Mouse (Mus musculus) liver, postnatal 0 days (tissue): ENCODE results near the gene Bmyc. TPM values are rescaled to one million over a fixed set of nuclear protein-coding genes. Genes with fewer than 3 reads are reported as not detected.

Experiments
- ATAC-seq: fragments of 200-750 bp; cut with Nextera tagmentation; 2 replicates; pipeline ENCODE4 v1.8.0; 2017; ENCODE audit warnings: mild to moderate bottlenecking, moderate library complexity
- DNase-seq: peaks from one replicate; pipeline ENCODE4 v3.0.0-alpha.2; 2016
- H3K27ac ChIP-seq: fragments of 300-500 bp; sonication (generic); 2 replicates; pipeline ENCODE4 v1.5.1; 2014; ENCODE audit warnings: antibody characterized with exemption, moderate library complexity, mild to moderate bottlenecking, low read depth
- H3K27me3 ChIP-seq: fragments of 300-500 bp; sonication (generic); 2 replicates; pipeline ENCODE4 v1.6.1; 2014; ENCODE audit warnings: low read length, control low read depth, mixed read lengths; ENCODE audit not compliant: insufficient read depth
- H3K36me3 ChIP-seq: fragments of 300-500 bp; sonication (generic); replicated peaks from 2 replicates; pipeline ENCODE4 v1.6.1; 2014; ENCODE audit warnings: mild to moderate bottlenecking, control low read depth, low read length, moderate library complexity, mixed read lengths; ENCODE audit not compliant: insufficient read depth
- H3K4me1 ChIP-seq: fragments of 300-500 bp; sonication (generic); 2 replicates; pipeline ENCODE4 v1.6.1; 2014; ENCODE audit warnings: antibody characterized with exemption, mild to moderate bottlenecking, control low read depth; ENCODE audit not compliant: insufficient read depth
- H3K4me2 ChIP-seq: fragments of 300-500 bp; sonication (generic); 2 replicates; pipeline ENCODE4 v1.6.1; 2014; ENCODE audit warnings: low read depth, mild to moderate bottlenecking, low read length, moderate library complexity, mixed read lengths
- H3K4me3 ChIP-seq: fragments of 300-500 bp; sonication (generic); 2 replicates; pipeline ENCODE4 v1.5.1; 2014; ENCODE audit warnings: low read depth, low read length
- H3K9ac ChIP-seq: fragments of 300-500 bp; sonication (generic); replicated peaks from 2 replicates; pipeline ENCODE4 v1.6.1; 2014; ENCODE audit warnings: mild to moderate bottlenecking, moderate library complexity
- H3K9me3 ChIP-seq: fragments of 300-500 bp; sonication (generic); 2 replicates; pipeline ENCODE4 v1.6.1; 2016; ENCODE audit warnings: mild to moderate bottlenecking, control low read depth, low read length, mixed read lengths
- CTCF ChIP-seq: sonication (generic); IDR thresholded peaks from 2 replicates; pipeline ENCODE4 v1.5.1; 2016; ENCODE audit warnings: antibody characterized with exemption, low read depth
- EP300 ChIP-seq: IDR thresholded peaks from 2 replicates; pipeline ENCODE4 v1.6.1; 2016; ENCODE audit warnings: antibody characterized with exemption, low read depth, mild to moderate bottlenecking
- WGBS: fragments of 180-500 bp; shearing (Covaris S2); extraction: QIAGEN DNeasy Blood & Tissue Kit; methylation state at CpG from one replicate; pipeline ENCODE4 v1.1.7; 2014; ENCODE audit not compliant: insufficient replicate concordance; 5-methylcytosine and 5-hydroxymethylcytosine counted together
- polyA plus RNA-seq: library from polyadenylated mRNA; unstranded; fragments of >200 nt; fragmentation: Nextera tagmentation; extraction: Ambion mirVana; gene quantifications from 2 replicates; pipeline ENCODE4 v1.2.1, GENCODE M21; 2015

Gene Bmyc
- polyA plus RNA-seq, result 9.4 and 10.1 TPM in 2 replicates

DNA sequence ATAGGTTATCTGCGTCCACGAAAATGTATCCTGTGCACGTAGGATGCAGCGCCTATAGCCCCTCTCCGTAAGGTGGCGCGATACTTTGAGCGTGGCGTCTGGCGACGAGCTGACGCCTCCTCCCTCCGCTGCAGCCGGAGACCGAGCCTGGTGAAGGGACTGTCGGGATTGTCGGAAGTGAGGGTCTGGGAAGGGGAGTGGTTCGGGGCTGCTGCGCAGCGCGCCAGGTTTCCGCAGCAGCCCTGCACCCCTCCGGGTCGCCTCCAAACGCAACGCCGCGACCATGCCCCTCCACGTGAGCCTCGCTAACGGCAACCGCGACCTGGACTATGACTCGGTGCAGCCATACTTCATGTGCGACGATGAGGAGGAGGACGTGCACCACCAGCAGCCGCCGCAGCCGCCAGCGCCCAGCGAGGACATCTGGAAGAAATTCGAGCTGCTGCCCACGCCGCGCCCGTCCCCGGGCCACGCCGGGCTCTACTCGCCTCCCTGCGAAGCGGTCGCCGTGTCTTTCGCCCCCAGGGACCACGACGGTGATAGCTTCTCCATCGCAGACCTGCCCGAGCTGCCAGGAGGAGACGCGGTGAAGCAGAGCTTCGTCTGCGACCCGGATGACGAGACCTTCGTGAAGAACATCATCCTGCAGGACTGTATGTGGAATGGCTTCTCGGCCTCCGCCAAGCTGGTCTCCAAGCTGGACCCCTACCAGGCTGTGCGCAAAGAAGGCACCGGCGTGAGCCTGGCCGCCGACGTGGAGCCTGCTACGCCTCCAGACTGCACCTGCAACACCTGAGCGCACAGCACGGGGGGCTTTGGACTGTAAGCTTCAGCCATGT lies at the start of gene Bmyc:
Gene Bmyc (plus strand): TSS at position 97 of the 839 bp plus-strand sequence.
- H3K9me3 ChIP-seq, result no peaks in the 10 kb centered on the region
- ATAC-seq (peak; percentile 72), DNase-seq (peak; percentile 58)
- under 1% methylated on average over 75 of the region's 78 CpGs for WGBS
- H3K4me2 ChIP-seq, result peak within 1 kb of the TSS; percentile 86
- H3K36me3 ChIP-seq, result no peaks in the 10 kb centered on the region
- H3K27ac ChIP-seq, result no peak within 1 kb of the TSS
- peak within 1 kb of the TSS; percentile 60 for H3K4me3 ChIP-seq
- peak within 1 kb of the TSS; percentile 55 for H3K9ac ChIP-seq
- H3K4me1 ChIP-seq, result peaks cover 8% of the 10 kb centered on the region
- TF ChIP-seq EP300 (no peak), CTCF (peak; percentile 61)
- H3K27me3 ChIP-seq, result no peaks in the 10 kb centered on the region

DNA sequence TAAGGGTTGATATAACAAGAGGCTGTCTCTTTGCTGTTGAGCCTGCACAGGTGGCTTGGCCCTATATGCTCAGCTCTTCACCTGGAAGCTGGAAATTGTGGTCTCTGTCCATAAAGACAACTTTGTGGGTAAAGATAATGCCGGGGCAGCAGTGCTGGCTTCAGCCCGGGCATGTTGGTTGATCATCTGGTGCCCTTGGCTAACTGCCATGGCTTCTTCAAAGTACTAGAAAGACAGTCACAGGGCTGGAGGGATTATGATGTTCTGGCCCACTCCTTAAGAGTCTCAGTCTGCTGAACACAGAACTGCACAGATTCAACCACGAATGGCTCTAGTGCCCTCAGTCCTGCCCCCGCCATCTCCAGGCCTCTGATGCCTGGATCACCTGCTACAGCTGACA lies 49.3 kb upstream of the Bmyc start:
- ATAC-seq (no peak), DNase-seq (no peak)
- TF ChIP-seq CTCF, result no peak
- TF ChIP-seq EP300, result no peak
- Histone ChIP-seq H3K4me3 (no peak overlapping the region), H3K27ac (no peak overlapping the region), H3K36me3 (no peaks in the 10 kb centered on the region), H3K4me2 (no peak overlapping the region), H3K4me1 (no peaks in the 10 kb centered on the region), H3K9me3 (no peaks in the 10 kb centered on the region), H3K9ac (no peak overlapping the region), H3K27me3 (no peaks in the 10 kb centered on the region)
- WGBS, result 74% methylated on average over 4 of the region's 4 CpGs

DNA sequence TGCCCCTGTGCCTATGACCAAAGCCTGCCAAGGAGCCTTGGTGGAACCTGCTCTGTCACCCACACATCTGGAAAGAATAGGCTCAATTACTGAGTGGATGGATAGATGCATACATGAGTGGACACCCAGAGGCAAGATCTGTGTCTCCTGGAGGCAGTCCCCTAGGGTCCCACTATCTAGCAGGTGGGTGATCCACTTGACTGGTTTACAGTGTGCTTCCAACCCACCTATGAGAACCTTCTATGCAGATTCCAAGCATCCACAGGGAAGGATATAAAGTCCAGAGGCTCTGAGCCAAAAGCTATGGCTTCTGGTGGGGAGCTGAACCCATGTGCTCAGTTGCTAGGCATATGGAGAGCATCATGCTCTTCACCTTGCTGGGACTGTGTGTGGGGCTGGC lies 48.9 kb upstream of the Bmyc start, which contains the start of gene Lcn5:
Gene Lcn5 (plus strand): TSS at position 301 of the 400 bp plus-strand sequence.
- ATAC-seq (no peak), DNase-seq (no peak)

DNA sequence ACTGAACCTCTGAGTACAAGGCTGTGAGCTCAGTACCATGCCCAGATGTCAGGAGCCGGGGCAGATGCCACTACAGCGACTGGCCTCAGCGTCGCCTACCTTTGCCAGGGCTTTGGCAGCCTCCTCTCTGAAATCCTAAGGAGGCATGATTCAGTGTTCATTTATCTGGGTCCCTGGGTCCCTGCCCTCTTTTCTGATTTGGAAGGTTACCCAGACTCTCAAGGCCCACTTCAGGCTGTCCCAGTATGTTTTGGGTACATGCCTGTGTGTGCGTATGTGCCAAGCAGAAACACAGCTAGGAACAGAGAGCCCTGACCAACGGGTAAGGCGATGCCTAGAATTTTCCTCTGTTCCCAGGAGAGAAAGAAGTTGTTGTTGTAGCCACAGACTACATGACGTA lies 46.3 kb upstream of the Bmyc start:
- no peak for ATAC-seq
- H3K4me3 ChIP-seq, result no peak overlapping the region
- no peak overlapping the region for H3K4me2 ChIP-seq
- H3K4me1 ChIP-seq, result no peaks in the 10 kb centered on the region
- TF ChIP-seq EP300 (no peak), CTCF (no peak)
- H3K9ac ChIP-seq, result no peak overlapping the region
- H3K27ac ChIP-seq, result no peak overlapping the region
- no peak for DNase-seq
- no peaks in the 10 kb centered on the region for H3K9me3 ChIP-seq
- WGBS, result 79% methylated on average over 8 of the region's 8 CpGs
- no peaks in the 10 kb centered on the region for H3K27me3 ChIP-seq
- no peaks in the 10 kb centered on the region for H3K36me3 ChIP-seq

More for the DNA sequence above, 48.9 kb upstream of the Bmyc start, which contains the start of gene Lcn5:
- H3K36me3 ChIP-seq, result no peaks in the 10 kb centered on the region
- H3K4me3 ChIP-seq, result no peak within 1 kb of the TSS
- no peaks in the 10 kb centered on the region for H3K27me3 ChIP-seq
- H3K9me3 ChIP-seq, result no peaks in the 10 kb centered on the region
- no peak within 1 kb of the TSS for H3K9ac ChIP-seq
- no peak within 1 kb of the TSS for H3K4me2 ChIP-seq
- H3K27ac ChIP-seq, result no peak within 1 kb of the TSS
- TF ChIP-seq EP300 (no peak), CTCF (no peak)
- H3K4me1 ChIP-seq, result no peaks in the 10 kb centered on the region

DNA sequence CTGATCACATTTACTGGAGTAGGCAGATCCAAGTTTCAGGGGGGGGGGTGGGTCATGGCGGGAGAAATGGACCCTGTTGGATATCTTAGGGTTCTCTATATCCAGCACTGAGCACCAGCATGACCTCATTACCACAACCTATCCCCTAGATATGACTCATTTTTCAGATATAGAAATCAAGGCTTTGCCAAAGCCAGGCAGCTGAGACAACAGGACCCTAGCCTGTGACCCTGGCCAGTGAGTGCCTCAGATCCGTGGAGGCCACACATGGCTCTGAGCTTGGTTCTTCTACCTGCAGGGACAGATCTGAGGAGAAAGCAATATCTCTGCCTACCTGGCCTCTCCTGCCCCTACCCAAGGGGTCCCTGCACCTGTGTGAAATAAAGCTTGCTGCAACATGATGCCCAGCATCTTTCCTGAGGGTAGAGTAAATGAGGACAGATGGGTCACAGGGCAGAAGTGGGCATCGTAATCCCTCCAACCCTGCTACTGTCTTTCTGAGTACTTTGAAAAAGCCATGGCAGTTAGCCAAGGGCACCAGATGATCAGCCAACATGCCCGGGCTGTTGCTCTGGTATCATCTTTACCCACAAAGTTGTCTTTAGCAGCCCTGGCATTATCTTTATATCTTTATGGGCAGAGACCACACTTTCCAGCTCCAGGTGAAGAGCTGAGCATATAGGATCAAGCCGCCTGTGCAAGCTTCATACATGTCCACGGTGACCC lies 45.1 kb upstream of the Bmyc start:
- no peak for ATAC-seq

DNA sequence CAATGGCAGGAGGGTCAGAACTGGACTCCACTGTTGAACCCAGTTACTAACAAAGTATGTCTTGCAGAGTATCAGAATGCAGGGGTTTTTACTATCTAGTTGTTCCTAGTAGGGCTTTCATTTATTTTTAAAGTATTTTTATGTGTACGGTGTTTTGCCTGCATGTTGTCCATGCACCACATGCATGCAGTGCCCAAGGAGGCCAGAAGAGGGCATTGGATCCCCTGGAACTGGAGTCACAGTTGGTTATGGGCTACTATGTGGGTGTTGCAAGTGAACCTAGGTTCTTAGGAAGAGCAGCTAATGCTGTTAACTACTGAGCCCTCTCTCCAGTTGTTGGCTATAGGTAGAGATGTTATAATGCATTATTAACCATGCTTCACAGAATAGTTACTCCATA lies 43.0 kb upstream of the Bmyc start:
- H3K4me3 ChIP-seq, result no peak overlapping the region
- no peak overlapping the region for H3K9ac ChIP-seq
- peak; percentile 67 for TF ChIP-seq CTCF
- TF ChIP-seq EP300, result no peak
- H3K27ac ChIP-seq, result no peak overlapping the region
- no peaks in the 10 kb centered on the region for H3K9me3 ChIP-seq
- DNase-seq, result peak; percentile 66
- WGBS, result 46% methylated on average over 1 of the region's 1 CpGs
- no peaks in the 10 kb centered on the region for H3K27me3 ChIP-seq
- no peak overlapping the region for H3K4me2 ChIP-seq
- H3K36me3 ChIP-seq, result no peaks in the 10 kb centered on the region
- H3K4me1 ChIP-seq, result no peaks in the 10 kb centered on the region
- no peak for ATAC-seq

More for the DNA sequence above, 45.1 kb upstream of the Bmyc start:
- no peak overlapping the region for H3K4me3 ChIP-seq
- H3K4me2 ChIP-seq, result no peak overlapping the region
- no peak overlapping the region for H3K9ac ChIP-seq
- no peak overlapping the region for H3K27ac ChIP-seq
- H3K9me3 ChIP-seq, result no peaks in the 10 kb centered on the region
- H3K4me1 ChIP-seq, result no peaks in the 10 kb centered on the region
- TF ChIP-seq EP300 (no peak), CTCF (no peak)
- H3K36me3 ChIP-seq, result no peaks in the 10 kb centered on the region
- no peaks in the 10 kb centered on the region for H3K27me3 ChIP-seq
- 77% methylated on average over 6 of the region's 6 CpGs for WGBS
- DNase-seq, result no peak
